Mouse (Mus musculus): Measurements from ENCODE around the gene Ctse. TPM values are rescaled to one million over a fixed set of nuclear protein-coding genes. Genes with fewer than 3 reads are reported as not detected.
A peak's percentile ranks its signal among the peaks of the same experiment; 100 is the strongest.

Gene Ctse
- total and polyA plus RNA-seq, 2 experiments from 2014 or later = 0.27 to 5.2 TPM

DNA sequence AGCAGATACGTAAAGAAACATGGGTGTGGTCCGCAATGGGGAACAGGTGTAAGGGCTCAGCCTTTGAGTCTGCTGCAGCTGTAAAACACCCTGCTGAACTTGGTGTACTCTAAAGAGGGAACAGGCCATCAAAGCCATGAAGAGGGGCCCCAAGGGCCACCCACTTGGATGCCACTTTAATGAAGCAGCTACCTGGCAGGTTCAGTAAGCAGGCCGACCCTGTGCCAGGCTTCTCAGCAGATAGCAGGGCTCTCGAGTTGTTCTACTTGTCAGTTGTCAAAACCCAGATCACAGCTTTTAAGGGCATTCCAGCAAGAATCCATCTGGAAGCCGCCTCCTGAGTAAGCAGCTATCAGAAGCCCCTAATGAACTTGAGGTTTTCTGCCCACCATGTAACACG lies 17.5 kb downstream of the Ctse start:
- WGBS = 75% methylated on average over 6 of the region's 6 CpGs
- Histone ChIP-seq H3K36me3 (replicated peaks; ENCODE audit: control insufficient read depth, insufficient read depth, low read length) (no peaks in the 10 kb centered on the region), H3K27ac (ENCODE audit: low read depth) (no peak overlapping the region), H3K9me3 (replicated peaks; ENCODE audit: control insufficient read depth, low read length) (no peaks in the 10 kb centered on the region), H3K9ac (replicated peaks; ENCODE audit: low read depth, low read length) (no peak overlapping the region), H3K4me2 (ENCODE audit: low read depth, low read length) (no peak overlapping the region), H3K4me3 (ENCODE audit: low read depth, low read length) (no peak overlapping the region), H3K4me1 (ENCODE audit: control insufficient read depth, insufficient read depth) (peaks cover 3% of the 10 kb centered on the region; the same call in 1 of the 2 replicates), H3K27me3 (ENCODE audit: control insufficient read depth, insufficient read depth, low read length) (no peaks in the 10 kb centered on the region)
- TF ChIP-seq CTCF (IDR thresholded peaks at IDR 0.05; ENCODE audit: low read depth) = no peak
- TF ChIP-seq EP300 (IDR thresholded peaks at IDR 0.05; ENCODE audit: low read depth) = no peak
- DNase-seq (ENCODE audit: low spot score) (no peak), ATAC-seq (ENCODE audit: insufficient read depth, low read depth) (no peak)

DNA sequence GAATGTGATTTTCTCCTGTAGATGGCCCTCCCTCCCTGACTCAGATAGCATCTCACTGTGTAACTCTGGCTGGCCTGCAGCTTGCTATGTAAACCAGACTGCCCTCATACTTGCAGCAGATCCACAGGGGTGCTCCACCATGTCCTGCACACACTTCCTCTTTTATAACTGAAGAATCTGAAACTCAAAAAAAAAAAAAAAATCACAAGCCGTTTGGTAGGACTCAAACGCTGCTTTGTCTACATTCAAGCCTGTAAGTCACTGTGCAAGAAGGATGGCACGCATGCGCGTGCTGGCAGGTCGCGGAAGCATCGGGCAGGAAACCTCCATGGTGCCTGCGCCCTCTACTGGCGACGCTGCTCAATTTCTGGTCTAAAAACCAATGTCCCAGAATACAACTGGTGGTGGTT lies 19.8 kb downstream of the Ctse start:
- H3K9me3 ChIP-seq (replicated peaks; ENCODE audit: control insufficient read depth, low read length) = no peaks in the 10 kb centered on the region
- ATAC-seq (ENCODE audit: insufficient read depth, low read depth) (peak; percentile 68; the same call in 1 of the 2 replicates), DNase-seq (ENCODE audit: low spot score) (peak; percentile 95)
- peak overlapping the region; percentile 32; the same call in 1 of the 2 replicates for H3K4me2 ChIP-seq (ENCODE audit: low read depth, low read length)
- H3K9ac ChIP-seq (replicated peaks; ENCODE audit: low read depth, low read length) = no peak overlapping the region
- peaks cover 3% of the 10 kb centered on the region; the same call in 1 of the 2 replicates for H3K4me1 ChIP-seq (ENCODE audit: control insufficient read depth, insufficient read depth)
- no peaks in the 10 kb centered on the region for H3K27me3 ChIP-seq (ENCODE audit: control insufficient read depth, insufficient read depth, low read length)
- no peaks in the 10 kb centered on the region for H3K36me3 ChIP-seq (replicated peaks; ENCODE audit: control insufficient read depth, insufficient read depth, low read length)
- no peak overlapping the region for H3K27ac ChIP-seq (ENCODE audit: low read depth)
- H3K4me3 ChIP-seq (ENCODE audit: low read depth, low read length) = no peak overlapping the region
- WGBS = under 1% methylated on average over 11 of the region's 11 CpGs
- TF ChIP-seq CTCF (IDR thresholded peaks at IDR 0.05; ENCODE audit: low read depth) = peak; percentile 95
- TF ChIP-seq EP300 (IDR thresholded peaks at IDR 0.05; ENCODE audit: low read depth) = no peak

DNA sequence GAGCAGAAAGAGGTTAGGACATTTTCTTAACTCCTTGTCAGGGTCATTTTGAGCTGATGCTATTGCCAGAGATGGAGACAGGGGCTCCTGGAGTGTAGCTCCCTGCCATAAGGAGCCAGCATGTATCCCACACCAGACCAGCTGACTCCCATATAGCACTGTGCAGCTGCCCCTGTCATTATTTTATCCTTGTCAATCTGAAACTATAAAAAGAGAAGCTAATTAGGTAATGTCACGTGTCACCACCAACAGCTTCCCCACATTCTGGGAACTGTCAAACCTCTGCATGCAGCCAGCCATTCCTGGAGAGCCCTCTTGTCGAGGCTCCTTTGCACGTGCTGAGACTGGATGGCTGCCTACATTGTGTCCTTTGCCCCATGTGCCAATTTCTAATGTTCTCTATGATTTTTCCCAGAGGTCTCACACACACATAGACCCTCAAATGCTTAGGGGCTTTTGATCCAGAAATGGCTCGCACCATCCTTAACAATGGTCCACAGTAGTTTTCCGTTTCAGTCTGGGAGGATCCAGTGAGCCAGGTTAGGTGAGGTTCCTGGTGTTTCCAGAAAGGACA lies 21.5 kb downstream of the Ctse start:
- H3K4me3 ChIP-seq (ENCODE audit: low read depth, low read length) = no peak overlapping the region
- 52% methylated on average over 5 of the region's 5 CpGs for WGBS
- no peak overlapping the region for H3K27ac ChIP-seq (ENCODE audit: low read depth)
- H3K4me1 ChIP-seq (ENCODE audit: control insufficient read depth, insufficient read depth) = peaks cover 3% of the 10 kb centered on the region; the same call in 1 of the 2 replicates
- no peak overlapping the region for H3K4me2 ChIP-seq (ENCODE audit: low read depth, low read length)
- no peak overlapping the region for H3K9ac ChIP-seq (replicated peaks; ENCODE audit: low read depth, low read length)
- H3K36me3 ChIP-seq (replicated peaks; ENCODE audit: control insufficient read depth, insufficient read depth, low read length) = no peaks in the 10 kb centered on the region
- no peaks in the 10 kb centered on the region for H3K9me3 ChIP-seq (replicated peaks; ENCODE audit: control insufficient read depth, low read length)
- TF ChIP-seq EP300 (IDR thresholded peaks at IDR 0.05; ENCODE audit: low read depth) (no peak), CTCF (IDR thresholded peaks at IDR 0.05; ENCODE audit: low read depth) (no peak)
- H3K27me3 ChIP-seq (ENCODE audit: control insufficient read depth, insufficient read depth, low read length) = no peaks in the 10 kb centered on the region
- ATAC-seq (ENCODE audit: insufficient read depth, low read depth) = no peak
- DNase-seq (ENCODE audit: low spot score) = no peak

DNA sequence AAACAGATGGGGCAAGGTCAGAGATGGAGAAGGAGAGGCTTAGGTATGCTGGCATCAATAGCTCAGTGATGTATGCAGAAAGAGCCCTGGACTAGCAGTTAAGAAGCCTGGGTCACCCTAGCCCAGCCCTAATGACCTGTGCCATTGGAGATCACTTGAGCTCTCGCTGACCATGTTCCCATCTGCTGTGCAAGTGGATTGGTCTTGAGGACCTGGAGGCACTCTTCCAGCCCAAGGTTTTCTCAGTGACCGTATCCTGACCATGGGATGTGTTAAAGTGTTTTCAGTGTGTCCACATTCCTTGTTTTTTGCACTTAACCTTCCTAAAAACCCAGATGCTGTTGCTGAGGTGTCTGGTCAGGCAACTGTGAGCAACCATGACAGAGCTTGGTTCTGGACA lies 22.2 kb downstream of the Ctse start:
- no peak overlapping the region for H3K4me3 ChIP-seq (ENCODE audit: low read depth, low read length)
- TF ChIP-seq EP300 (IDR thresholded peaks at IDR 0.05; ENCODE audit: low read depth) (no peak), CTCF (IDR thresholded peaks at IDR 0.05; ENCODE audit: low read depth) (no peak)
- H3K27ac ChIP-seq (ENCODE audit: low read depth) = no peak overlapping the region
- ATAC-seq (ENCODE audit: insufficient read depth, low read depth) (no peak), DNase-seq (ENCODE audit: low spot score) (no peak)
- peaks cover 3% of the 10 kb centered on the region; the same call in 1 of the 2 replicates for H3K4me1 ChIP-seq (ENCODE audit: control insufficient read depth, insufficient read depth)
- H3K9me3 ChIP-seq (replicated peaks; ENCODE audit: control insufficient read depth, low read length) = no peaks in the 10 kb centered on the region
- H3K36me3 ChIP-seq (replicated peaks; ENCODE audit: control insufficient read depth, insufficient read depth, low read length) = no peaks in the 10 kb centered on the region
- no peak overlapping the region for H3K9ac ChIP-seq (replicated peaks; ENCODE audit: low read depth, low read length)
- H3K4me2 ChIP-seq (ENCODE audit: low read depth, low read length) = no peak overlapping the region
- 84% methylated on average over 2 of the region's 2 CpGs for WGBS
- H3K27me3 ChIP-seq (ENCODE audit: control insufficient read depth, insufficient read depth, low read length) = no peaks in the 10 kb centered on the region

DNA sequence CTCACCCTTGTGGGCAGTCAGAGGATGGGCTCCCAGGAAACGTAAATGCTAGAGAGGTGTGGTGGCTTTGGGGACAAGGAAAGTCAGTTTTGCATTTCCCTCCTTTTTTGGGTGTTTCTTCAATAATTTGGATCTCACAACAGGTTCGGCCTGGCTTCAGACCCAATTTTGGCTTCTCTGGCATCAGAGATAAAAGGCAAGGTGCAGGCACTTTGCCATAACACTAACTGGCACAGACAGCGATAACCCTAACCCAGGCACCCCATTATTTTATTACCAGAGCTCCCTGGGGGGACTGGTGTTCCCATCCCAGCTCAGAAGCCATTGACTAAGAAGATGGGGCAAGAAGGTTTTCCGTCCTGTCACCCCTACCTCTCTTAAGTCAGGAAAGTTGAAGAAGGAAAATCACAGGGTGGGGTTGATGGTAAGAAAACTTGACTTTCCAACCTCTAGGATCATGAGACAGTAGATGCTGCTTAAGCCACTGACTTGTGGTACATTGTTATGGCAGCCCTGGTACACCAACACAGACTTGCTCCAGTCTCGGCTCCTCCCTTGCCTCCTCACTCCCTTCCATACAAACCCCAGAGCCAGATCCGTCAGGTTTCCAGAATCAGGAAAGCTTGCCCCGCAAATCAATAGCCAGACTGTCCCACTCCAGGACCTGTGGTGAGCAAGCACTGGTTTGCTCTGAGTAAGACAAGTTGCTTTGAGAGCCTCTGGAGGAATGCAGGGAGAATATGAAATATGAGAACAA lies 22.8 kb downstream of the Ctse start:
- H3K9ac ChIP-seq (replicated peaks; ENCODE audit: low read depth, low read length) = no peak overlapping the region
- H3K4me2 ChIP-seq (ENCODE audit: low read depth, low read length) = no peak overlapping the region
- no peaks in the 10 kb centered on the region for H3K36me3 ChIP-seq (replicated peaks; ENCODE audit: control insufficient read depth, insufficient read depth, low read length)
- peaks cover 3% of the 10 kb centered on the region; the same call in 1 of the 2 replicates for H3K4me1 ChIP-seq (ENCODE audit: control insufficient read depth, insufficient read depth)
- ATAC-seq (ENCODE audit: insufficient read depth, low read depth) = no peak
- no peak overlapping the region for H3K27ac ChIP-seq (ENCODE audit: low read depth)
- TF ChIP-seq EP300 (IDR thresholded peaks at IDR 0.05; ENCODE audit: low read depth) (no peak), CTCF (IDR thresholded peaks at IDR 0.05; ENCODE audit: low read depth) (no peak)
- no peaks in the 10 kb centered on the region for H3K9me3 ChIP-seq (replicated peaks; ENCODE audit: control insufficient read depth, low read length)
- no peak overlapping the region for H3K4me3 ChIP-seq (ENCODE audit: low read depth, low read length)
- H3K27me3 ChIP-seq (ENCODE audit: control insufficient read depth, insufficient read depth, low read length) = no peaks in the 10 kb centered on the region
- WGBS = 76% methylated on average over 7 of the region's 7 CpGs
- DNase-seq (ENCODE audit: low spot score) = no peak
